Mouse (Mus musculus): Measurements from ENCODE around the gene Zmat5.

GRCm38 (mm10) chr11:4692162-4692561, 12.3 kb upstream of the Zmat5 start:
- no peak for TF ChIP-seq POLR2A (IDR thresholded peaks at IDR 0.05; ENCODE audit: borderline replicate concordance, low read depth, low read length)
- TF ChIP-seq CTCF (IDR thresholded peaks at IDR 0.05; ENCODE audit: low read depth, low read length) = no peak

Measured in bone marrow macrophage, adult 2 months (primary cell).